Mouse (Mus musculus) ES-Bruce4 (cell line): ENCODE results near the gene Izumo4.

Source experiments
- CTCF ChIP-seq: IDR thresholded peaks from one replicate; pipeline ENCODE4 v1.8.1; 2011; ENCODE audit warnings: low read depth, low read length
- POLR2A ChIP-seq: IDR thresholded peaks from one replicate; pipeline ENCODE4 v1.8.1; 2011; ENCODE audit warnings: low read length; ENCODE audit not compliant: insufficient read depth

DNA sequence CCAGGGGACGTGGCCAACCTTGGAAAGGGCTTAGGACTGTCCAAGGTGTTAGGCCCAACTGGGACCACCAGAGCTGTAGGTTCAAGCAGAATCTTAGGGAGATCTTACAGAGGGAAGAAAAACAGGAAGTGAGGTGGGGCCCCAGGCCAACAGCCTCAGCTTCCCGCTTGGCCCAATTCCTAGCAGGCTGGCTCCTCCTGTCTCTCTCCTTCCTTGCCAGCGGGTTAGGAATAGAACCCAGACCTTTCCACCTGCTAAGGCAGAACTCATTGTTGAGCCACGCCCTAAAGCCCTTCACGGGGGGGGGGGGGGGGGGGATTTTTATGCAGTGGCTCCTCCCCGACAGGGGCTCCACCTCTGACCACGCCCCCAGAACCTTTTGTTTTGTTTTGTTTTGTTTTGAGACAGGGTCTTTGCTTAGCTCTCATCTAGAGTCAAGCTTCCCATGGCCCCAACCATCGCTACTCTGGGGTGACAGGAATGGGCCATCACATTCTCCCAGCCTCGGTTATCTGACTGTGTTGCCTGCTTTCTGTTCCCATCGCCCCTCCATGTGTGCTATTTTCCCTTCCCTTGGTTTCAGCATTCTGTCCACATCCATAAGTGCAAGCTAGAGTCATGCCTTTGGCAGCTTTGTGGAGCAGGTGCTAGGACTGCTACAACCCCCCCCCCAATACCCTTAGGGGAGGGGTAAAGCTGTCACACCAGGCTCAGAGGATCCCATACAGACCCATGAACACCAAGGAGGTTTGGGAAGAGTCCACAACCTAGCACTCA, 23.2 kb upstream of the Izumo4 start:
- TF ChIP-seq CTCF, result no peak
- TF ChIP-seq POLR2A, result no peak
